Comparison of ENCODE assay signal across 17 mouse cellular contexts in the genomic region with DNA sequence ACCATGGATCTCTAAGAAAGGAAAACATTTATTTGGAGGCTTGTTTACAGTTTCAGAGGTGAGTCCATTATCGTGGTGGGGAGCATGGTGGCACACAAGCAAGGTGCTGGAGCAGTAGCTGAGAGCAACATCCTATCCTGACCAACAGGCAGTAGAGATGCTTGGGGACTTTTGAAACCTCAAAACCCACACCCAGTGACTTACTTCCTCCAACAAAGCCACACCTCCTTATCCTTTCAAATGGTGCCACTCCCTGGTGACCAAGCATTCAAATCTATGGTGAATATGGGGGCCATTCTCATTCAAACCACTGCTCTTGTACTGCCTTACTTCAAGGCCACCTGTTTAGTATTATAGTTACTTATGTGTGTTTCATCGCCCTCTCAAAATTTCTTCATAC. TPM values are rescaled to one million over a fixed set of nuclear protein-coding genes. Genes with fewer than 3 reads are reported as not detected.
"Had no signal": no experiment of that assay in that cellular context is flagged by ENCODE, and none has a peak within 500 bp of the region (broad histone marks: within the 10 kb centered on the region; RNA-seq: fewer than 3 reads in every experiment).

No protein-coding gene starts in this region.

- H3K9me3 ChIP-seq: kidney, embryonic 15.5 days; limb, embryonic 15.5 days; liver, embryonic 13.5 days; lung, embryonic 15.5 days; midbrain, embryonic 13.5 days; neural tube, embryonic 12.5 days had no signal

- ATAC-seq: liver, postnatal 0 days; midbrain, embryonic 13.5 days had no signal

- H3K9ac ChIP-seq: kidney, embryonic 15.5 days; limb, embryonic 15.5 days; liver, embryonic 13.5 days; liver, postnatal 0 days; lung, embryonic 15.5 days; midbrain, embryonic 13.5 days; neural tube, embryonic 12.5 days had no signal

- H3K4me2 ChIP-seq: kidney, embryonic 15.5 days; limb, embryonic 15.5 days; liver, embryonic 13.5 days; lung, embryonic 15.5 days; midbrain, embryonic 13.5 days; neural tube, embryonic 12.5 days had no signal

- H3K4me1 ChIP-seq: liver, embryonic 13.5 days; lung, embryonic 15.5 days; midbrain, embryonic 13.5 days; neural tube, embryonic 12.5 days had no signal

- H3K27ac ChIP-seq: kidney, embryonic 15.5 days; left cerebral cortex, adult 2 months; limb, embryonic 15.5 days; liver, embryonic 13.5 days; lung, embryonic 15.5 days; midbrain, embryonic 13.5 days; neural tube, embryonic 12.5 days had no signal

- H3K36me3 ChIP-seq: kidney, embryonic 15.5 days; limb, embryonic 15.5 days; liver, embryonic 13.5 days; lung, embryonic 15.5 days; midbrain, embryonic 13.5 days; neural tube, embryonic 12.5 days had no signal

- DNase-seq: kidney, adult 2 months; kidney, postnatal 14 days; liver, embryonic 13.5 days; liver, postnatal 0 days; lung, postnatal 14 days; right cerebral cortex, postnatal 4 days; spleen, adult 18-20 months; thymus, adult 2 months; thymus, postnatal 25 days had no signal

- H3K27me3 ChIP-seq: kidney, embryonic 15.5 days; limb, embryonic 15.5 days; liver, embryonic 13.5 days; lung, embryonic 15.5 days; midbrain, embryonic 13.5 days; neural tube, embryonic 12.5 days had no signal

- H3K4me3 ChIP-seq: kidney, embryonic 15.5 days; left cerebral cortex, adult 2 months; limb, embryonic 15.5 days; liver, embryonic 13.5 days; lung, embryonic 15.5 days; midbrain, embryonic 13.5 days; neural tube, embryonic 12.5 days had no signal

RNA-seq across cellular contexts. Expression of gene Kirrel, which starts 20.0 kb away (rescaled TPM):
- total RNA-seq: monocyte, adult 5-6 weeks; neutrophil, adult 5-6 weeks had no signal
